Mouse (Mus musculus): Measurements from ENCODE around the gene Draxin. TPM values are rescaled to one million over a fixed set of nuclear protein-coding genes. Genes with fewer than 3 reads are reported as not detected.
"Not testable (repeated sequence)": the region's sequence is repeated elsewhere in the genome, so short reads cannot be mapped to it uniquely, and the experiment has no call there.

The Draxin gene
- polyA plus RNA-seq, 1 experiment from 2014 or later = 21.2 TPM

DNA sequence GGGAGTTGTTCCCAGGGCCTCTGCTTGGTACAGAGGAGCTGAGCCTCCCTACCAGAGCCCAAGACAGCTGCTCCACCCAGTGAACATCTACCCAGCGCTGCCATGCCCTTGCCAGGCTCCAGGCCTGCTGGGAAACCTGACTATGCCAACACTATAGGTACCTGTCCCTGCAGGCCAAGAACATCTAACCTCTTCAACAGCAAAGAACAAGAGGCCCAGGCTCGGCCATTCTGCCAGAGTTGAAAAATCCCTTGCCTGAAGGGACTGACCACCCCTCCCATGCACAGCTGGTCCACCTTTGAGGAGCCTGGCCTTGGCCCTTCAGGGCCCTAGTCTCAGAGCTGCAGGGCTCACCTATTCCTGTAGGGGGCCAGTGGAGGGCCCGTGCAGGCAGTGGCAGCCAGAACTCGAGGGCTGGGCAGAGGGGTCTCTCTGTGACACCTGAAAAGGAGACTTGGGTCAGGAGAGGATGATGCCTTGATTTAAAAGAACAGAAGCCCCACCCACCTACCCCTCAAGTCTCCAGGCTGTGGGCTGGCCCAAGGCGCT is 72.8 kb downstream of the Draxin start:
- Histone ChIP-seq H3K27me3 (no peaks in the 10 kb centered on the region), H3K4me1 (0 out of 2 replicates have a peak, but pooled peaks cover 4% of the 10 kb centered on the region), H3K27ac (replicated peaks) (no peak overlapping the region), H3K9ac (replicated peaks) (no peak overlapping the region), H3K36me3 (peaks cover 45% of the 10 kb centered on the region), H3K4me2 (replicated peaks) (no peak overlapping the region), H3K4me3 (no peak overlapping the region), H3K9me3 (no peaks in the 10 kb centered on the region)
- ATAC-seq (replicated peaks) = no peak
- WGBS = 55% methylated on average over 5 of the region's 5 CpGs

DNA sequence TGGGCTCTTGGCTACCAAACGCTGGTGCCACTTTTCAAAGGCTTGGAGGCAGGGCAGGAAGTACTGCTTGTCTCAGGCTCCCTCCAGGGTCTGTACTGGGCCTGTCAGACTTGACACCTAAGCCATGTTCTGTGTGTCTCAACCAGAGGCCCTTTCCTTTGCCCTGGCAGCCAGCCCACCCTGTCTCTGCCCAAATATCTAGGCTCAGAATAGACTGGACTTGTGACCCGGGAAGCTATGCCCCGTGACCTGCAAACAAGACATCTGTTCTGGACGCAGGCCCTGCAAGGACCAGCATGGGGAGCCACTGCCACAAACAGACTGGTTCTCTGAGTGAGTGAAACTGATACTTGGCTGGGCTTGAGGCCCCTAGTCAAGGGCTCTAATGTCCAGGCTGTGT is 73.7 kb downstream of the Draxin start:
- no peaks in the 10 kb centered on the region for H3K27me3 ChIP-seq
- H3K4me1 ChIP-seq = 0 out of 2 replicates have a peak, but pooled peaks cover 4% of the 10 kb centered on the region
- H3K36me3 ChIP-seq = peaks cover 53% of the 10 kb centered on the region
- no peaks in the 10 kb centered on the region for H3K9me3 ChIP-seq
- 93% methylated on average over 4 of the region's 4 CpGs for WGBS
- no peak overlapping the region for H3K4me3 ChIP-seq
- H3K27ac ChIP-seq (replicated peaks) = no peak overlapping the region
- H3K4me2 ChIP-seq (replicated peaks) = no peak overlapping the region
- no peak overlapping the region for H3K9ac ChIP-seq (replicated peaks)
- ATAC-seq (replicated peaks) = no peak

DNA sequence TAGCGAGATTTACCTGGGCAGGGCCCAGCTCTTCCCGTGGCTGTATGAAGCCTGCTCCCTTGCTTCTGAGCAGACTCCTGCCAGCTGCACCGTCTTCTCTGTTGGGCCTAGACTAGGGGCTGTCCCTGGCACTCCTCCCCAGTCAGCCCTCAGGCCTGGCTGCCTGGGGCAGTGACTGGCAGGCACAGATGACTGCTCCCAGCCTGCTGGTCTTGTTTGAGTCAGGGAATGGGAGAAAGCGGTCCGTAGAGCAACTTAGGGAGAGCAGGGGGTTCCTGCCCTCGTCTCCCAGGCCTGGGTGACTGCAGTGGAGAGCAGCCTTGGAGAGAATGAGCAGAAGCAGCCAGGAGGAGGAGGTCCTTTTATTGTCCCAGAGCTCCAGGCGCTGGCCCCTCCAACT is 74.3 kb downstream of the Draxin start:
- H3K4me3 ChIP-seq = no peak overlapping the region
- H3K4me1 ChIP-seq = 0 out of 2 replicates have a peak, but pooled peaks cover 4% of the 10 kb centered on the region
- 83% methylated on average over 7 of the region's 7 CpGs for WGBS
- peaks cover 59% of the 10 kb centered on the region for H3K36me3 ChIP-seq
- no peak overlapping the region for H3K9ac ChIP-seq (replicated peaks)
- H3K4me2 ChIP-seq (replicated peaks) = no peak overlapping the region
- no peak overlapping the region for H3K27ac ChIP-seq (replicated peaks)
- H3K27me3 ChIP-seq = no peaks in the 10 kb centered on the region
- ATAC-seq (replicated peaks) = no peak
- no peaks in the 10 kb centered on the region for H3K9me3 ChIP-seq

GRCm38 (mm10) chr4:148054961-148055695 is 75.4 kb downstream of the Draxin start:
- no peak overlapping the region for H3K27ac ChIP-seq (replicated peaks)
- H3K36me3 ChIP-seq = peaks cover 68% of the 10 kb centered on the region
- H3K27me3 ChIP-seq = no peaks in the 10 kb centered on the region
- WGBS = 93% methylated on average over 21 of the region's 21 CpGs
- ATAC-seq (replicated peaks) = no peak
- no peak overlapping the region for H3K4me2 ChIP-seq (replicated peaks)
- no peaks in the 10 kb centered on the region for H3K9me3 ChIP-seq
- H3K4me1 ChIP-seq = 0 out of 2 replicates have a peak, but pooled peaks cover 4% of the 10 kb centered on the region
- no peak overlapping the region for H3K4me3 ChIP-seq
- H3K9ac ChIP-seq (replicated peaks) = no peak overlapping the region

- no peak for ATAC-seq (replicated peaks)
- Histone ChIP-seq H3K4me3 (no peak overlapping the region), H3K36me3 (peaks cover 82% of the 10 kb centered on the region), H3K4me1 (0 out of 2 replicates have a peak, but pooled peaks cover 1% of the 10 kb centered on the region), H3K27me3 (no peaks in the 10 kb centered on the region), H3K27ac (replicated peaks) (peak overlapping the region; percentile 68), H3K9ac (replicated peaks) (no peak overlapping the region), H3K4me2 (replicated peaks) (no peak overlapping the region), H3K9me3 (no peaks in the 10 kb centered on the region)
- WGBS = 86% methylated on average over 12 of the region's 12 CpGs
Observed at GRCm38 (mm10) chr4:148053417-148053920, 77.0 kb downstream of the Draxin start.

GRCm38 (mm10) chr4:148052976-148053375 is 77.5 kb downstream of the Draxin start:
- Histone ChIP-seq H3K4me3 (no peak overlapping the region), H3K27ac (replicated peaks) (peak overlapping the region; percentile 68; the same call in 1 of the 2 replicates), H3K9me3 (no peaks in the 10 kb centered on the region), H3K4me1 (no peaks in the 10 kb centered on the region), H3K4me2 (replicated peaks) (no peak overlapping the region), H3K9ac (replicated peaks) (no peak overlapping the region), H3K36me3 (peaks cover 83% of the 10 kb centered on the region), H3K27me3 (no peaks in the 10 kb centered on the region)
- ATAC-seq (replicated peaks) = no peak
- WGBS = 47% methylated on average over 2 of the region's 2 CpGs

GRCm38 (mm10) chr4:148051886-148052285 is 78.6 kb downstream of the Draxin start:
- Histone ChIP-seq H3K36me3 (peaks cover 74% of the 10 kb centered on the region), H3K4me1 (no peaks in the 10 kb centered on the region), H3K9me3 (no peaks in the 10 kb centered on the region), H3K4me2 (replicated peaks) (no peak overlapping the region), H3K27ac (replicated peaks) (no peak overlapping the region), H3K4me3 (no peak overlapping the region), H3K27me3 (no peaks in the 10 kb centered on the region), H3K9ac (replicated peaks) (no peak overlapping the region)
- WGBS = 85% methylated on average over 11 of the region's 11 CpGs
- ATAC-seq (replicated peaks) = no peak

DNA sequence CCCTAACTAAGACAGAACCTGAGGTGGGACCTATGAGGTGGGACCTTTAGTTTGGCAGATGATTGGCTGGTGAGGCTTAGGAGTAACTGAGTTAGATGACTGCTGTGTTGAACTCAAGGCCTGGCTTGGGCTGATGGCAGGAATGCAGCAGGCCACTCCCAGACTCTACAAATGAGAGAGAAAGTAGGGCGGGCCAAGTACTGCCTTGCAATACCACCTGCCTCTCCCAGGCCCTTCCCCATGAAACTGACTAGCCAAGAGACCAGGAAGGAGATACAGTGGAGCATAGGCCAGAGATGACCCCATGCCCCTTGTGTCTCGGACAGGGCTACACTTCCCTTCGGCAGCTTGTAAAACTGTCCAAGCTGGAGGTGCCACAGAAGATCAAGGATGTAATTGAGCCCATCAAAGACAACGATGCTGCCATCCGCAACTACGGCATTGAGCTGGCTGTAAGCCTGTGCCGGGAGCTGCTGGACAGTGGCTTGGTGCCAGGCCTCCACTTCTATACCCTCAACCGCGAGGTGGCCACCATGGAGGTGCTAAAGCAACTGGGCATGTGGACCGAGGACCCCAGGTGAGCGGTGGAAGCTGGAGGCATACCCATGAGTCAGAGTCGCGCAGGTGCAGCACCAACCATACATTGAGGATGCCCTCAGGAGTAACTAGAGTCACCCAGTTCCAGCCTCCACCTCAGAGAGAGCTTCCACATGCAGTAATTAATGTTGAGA is 79.3 kb downstream of the Draxin start:
- peaks cover 73% of the 10 kb centered on the region for H3K36me3 ChIP-seq
- no peak overlapping the region for H3K4me2 ChIP-seq (replicated peaks)
- no peak overlapping the region for H3K4me3 ChIP-seq
- no peaks in the 10 kb centered on the region for H3K4me1 ChIP-seq
- no peaks in the 10 kb centered on the region for H3K9me3 ChIP-seq
- WGBS = 95% methylated on average over 13 of the region's 13 CpGs
- ATAC-seq (replicated peaks) = no peak
- H3K9ac ChIP-seq (replicated peaks) = no peak overlapping the region
- no peaks in the 10 kb centered on the region for H3K27me3 ChIP-seq
- H3K27ac ChIP-seq (replicated peaks) = no peak overlapping the region

GRCm38 (mm10) chr4:148050396-148050914 is 80.0 kb downstream of the Draxin start:
- H3K27me3 ChIP-seq; H3K4me1 ChIP-seq; H3K27ac ChIP-seq (replicated peaks); H3K4me2 ChIP-seq (replicated peaks); ATAC-seq (replicated peaks); H3K4me3 ChIP-seq; H3K9me3 ChIP-seq; H3K9ac ChIP-seq (replicated peaks): not testable (repeated sequence)
- 91% methylated on average over 3 of the region's 3 CpGs for WGBS
- peaks cover 68% of the 10 kb centered on the region for H3K36me3 ChIP-seq

Small RNA genes within 50 kb of the gene (microRNA-seq; reads per million reads assigned to microRNA genes)
- gene Mir7022 = not detected

Other genes with a start within 250 kb of the Draxin start
- gene Mfn2, start 226.0 kb downstream of the Draxin start, polyA plus RNA-seq (2015; fragmentation: Nextera tagmentation; extraction: Ambion mirVana) = 73.6 and 77.2 TPM in 2 replicates
- 16.1 and 16.4 TPM in 2 replicates for gene Plod1, start 193.9 kb downstream of the Draxin start, polyA plus RNA-seq (2015; fragmentation: Nextera tagmentation; extraction: Ambion mirVana)
- 13.7 and 13.8 TPM in 2 replicates for gene 2510039O18Rik, start 189.8 kb downstream of the Draxin start, polyA plus RNA-seq (2015; fragmentation: Nextera tagmentation; extraction: Ambion mirVana)
- gene Nppb, start 144.9 kb downstream of the Draxin start, polyA plus RNA-seq (2015; fragmentation: Nextera tagmentation; extraction: Ambion mirVana) = not detected in 2 replicates
- 0.76 and 1.6 TPM in 2 replicates for gene Nppa, start 130.0 kb downstream of the Draxin start, polyA plus RNA-seq (2015; fragmentation: Nextera tagmentation; extraction: Ambion mirVana)
- gene Clcn6, start 91.9 kb downstream of the Draxin start, polyA plus RNA-seq (2015; fragmentation: Nextera tagmentation; extraction: Ambion mirVana) = 30.8 and 33.4 TPM in 2 replicates
- 16.6 and 17.1 TPM in 2 replicates for gene Mthfr, start 91.6 kb downstream of the Draxin start, polyA plus RNA-seq (2015; fragmentation: Nextera tagmentation; extraction: Ambion mirVana)
- 4.6 and 5.6 TPM in 2 replicates for gene Agtrap, start 42.7 kb downstream of the Draxin start, polyA plus RNA-seq (2015; fragmentation: Nextera tagmentation; extraction: Ambion mirVana)
- gene Mad2l2, start 314 bp downstream of the Draxin start, polyA plus RNA-seq (2015; fragmentation: Nextera tagmentation; extraction: Ambion mirVana) = 123 and 127 TPM in 2 replicates
- gene Fbxo6, start 21.4 kb upstream of the Draxin start, polyA plus RNA-seq (2015; fragmentation: Nextera tagmentation; extraction: Ambion mirVana) = 15.6 and 18.0 TPM in 2 replicates
- 60.7 and 64.6 TPM in 2 replicates for gene Fbxo44, start 29.8 kb upstream of the Draxin start, polyA plus RNA-seq (2015; fragmentation: Nextera tagmentation; extraction: Ambion mirVana)
- 4.5 and 4.7 TPM in 2 replicates for gene Fbxo2, start 29.9 kb upstream of the Draxin start, polyA plus RNA-seq (2015; fragmentation: Nextera tagmentation; extraction: Ambion mirVana)
- 11.5 and 14.4 TPM in 2 replicates for gene Disp3, start 157.3 kb upstream of the Draxin start, polyA plus RNA-seq (2015; fragmentation: Nextera tagmentation; extraction: Ambion mirVana)

Measured in forebrain, embryonic 15.5 days (tissue).